Mouse (Mus musculus) right cerebral cortex, postnatal 36 days (tissue): Measurements from ENCODE around the gene Klhl26.

Source experiments
- DNase-seq, 2 experiments: peaks; one replicate each; pipeline ENCODE4 v3.0.0; 2022; ENCODE audit warnings: low spot score in 2 of 2, mixed read lengths in 1 of 2

Klhl26 gene

DNA sequence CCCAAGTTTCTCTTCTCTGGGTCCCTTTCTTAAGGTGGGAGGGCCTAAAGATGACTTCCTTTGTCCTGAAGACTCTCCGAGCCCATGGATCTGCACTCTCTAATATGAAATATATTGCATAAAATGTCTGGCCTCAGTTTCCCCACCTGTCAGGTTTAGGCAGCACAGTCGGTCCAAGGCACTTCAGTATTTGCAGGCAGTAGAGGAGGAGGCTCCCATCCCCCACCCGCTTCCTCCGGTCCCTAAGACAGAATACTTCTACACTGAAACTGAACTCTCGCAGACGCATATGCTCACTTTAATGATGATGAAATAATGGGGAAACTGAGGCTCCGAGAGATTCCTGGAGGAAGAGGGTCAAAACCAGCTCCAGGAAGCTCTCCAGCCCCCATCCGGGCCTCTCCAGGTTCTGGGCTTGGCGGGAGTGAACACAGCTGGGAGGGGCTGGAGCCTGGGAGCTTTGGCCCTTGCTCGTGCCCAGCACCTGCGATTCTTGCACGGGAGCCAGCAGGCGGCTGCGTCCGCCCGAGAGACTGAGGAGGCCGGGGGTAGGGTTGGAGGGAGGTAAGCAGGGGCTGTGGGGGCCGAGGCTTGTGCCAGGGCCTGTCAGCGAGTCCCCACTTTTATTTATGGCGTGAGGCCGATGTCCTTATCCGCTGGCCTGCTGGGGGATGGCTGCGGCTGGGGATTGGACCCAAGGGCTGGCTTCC lies 25.2 kb upstream of the Klhl26 start:
- DNase-seq, result no peak

DNA sequence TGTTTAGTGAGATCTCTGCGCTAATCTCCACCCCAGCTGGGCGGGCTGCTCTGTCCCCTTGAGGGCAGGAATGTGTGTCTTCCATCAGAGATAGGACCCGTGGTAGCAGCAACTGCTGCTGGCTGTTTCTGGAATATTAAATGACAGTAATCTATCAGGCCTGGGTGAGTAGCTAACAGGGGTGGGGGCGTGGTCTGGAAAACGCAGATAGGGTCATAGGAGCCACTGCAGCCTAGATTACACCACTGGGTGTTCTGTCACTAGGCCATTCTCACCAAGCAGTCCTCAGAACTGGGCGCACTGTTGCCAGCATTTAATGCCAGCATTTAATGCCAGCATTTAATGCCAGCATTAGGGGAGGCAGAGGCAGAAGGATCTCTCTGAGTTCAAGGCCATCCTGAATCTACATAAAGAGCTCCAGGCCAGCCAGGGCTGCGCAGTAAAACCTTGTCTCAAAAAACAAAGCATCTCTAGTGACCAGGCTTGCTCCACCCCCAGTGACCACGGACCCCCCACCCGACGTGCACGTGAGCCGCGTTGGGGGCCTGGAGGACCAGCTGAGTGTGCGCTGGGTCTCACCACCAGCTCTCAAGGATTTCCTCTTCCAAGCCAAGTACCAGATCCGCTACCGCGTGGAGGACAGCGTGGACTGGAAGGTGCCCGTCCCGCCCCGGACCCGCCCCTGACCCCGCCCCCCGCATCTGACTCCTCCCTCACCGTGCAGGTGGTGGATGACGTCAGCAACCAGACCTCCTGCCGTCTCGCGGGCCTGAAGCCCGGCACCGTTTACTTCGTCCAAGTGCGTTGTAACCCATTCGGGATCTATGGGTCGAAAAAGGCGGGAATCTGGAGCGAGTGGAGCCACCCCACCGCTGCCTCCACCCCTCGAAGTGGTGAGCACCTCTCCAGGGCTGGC lies 23.9 kb upstream of the Klhl26 start:
- DNase-seq, result no peak

DNA sequence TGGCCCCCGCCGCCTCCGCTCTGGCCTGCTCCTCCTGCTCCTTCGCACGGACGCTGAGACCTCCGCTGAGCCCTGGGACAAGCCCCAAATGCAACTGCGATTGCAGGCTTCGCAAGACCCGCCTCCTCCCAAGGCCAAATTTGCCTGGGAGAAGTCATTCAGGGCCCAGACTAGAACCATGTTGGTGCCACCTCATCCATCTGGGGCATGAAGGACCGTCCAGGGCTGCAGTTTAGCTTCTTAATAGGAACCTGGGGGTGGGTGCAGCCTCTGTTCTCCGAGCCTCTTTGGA lies 18.9 kb upstream of the Klhl26 start:
- no peak for DNase-seq

DNA sequence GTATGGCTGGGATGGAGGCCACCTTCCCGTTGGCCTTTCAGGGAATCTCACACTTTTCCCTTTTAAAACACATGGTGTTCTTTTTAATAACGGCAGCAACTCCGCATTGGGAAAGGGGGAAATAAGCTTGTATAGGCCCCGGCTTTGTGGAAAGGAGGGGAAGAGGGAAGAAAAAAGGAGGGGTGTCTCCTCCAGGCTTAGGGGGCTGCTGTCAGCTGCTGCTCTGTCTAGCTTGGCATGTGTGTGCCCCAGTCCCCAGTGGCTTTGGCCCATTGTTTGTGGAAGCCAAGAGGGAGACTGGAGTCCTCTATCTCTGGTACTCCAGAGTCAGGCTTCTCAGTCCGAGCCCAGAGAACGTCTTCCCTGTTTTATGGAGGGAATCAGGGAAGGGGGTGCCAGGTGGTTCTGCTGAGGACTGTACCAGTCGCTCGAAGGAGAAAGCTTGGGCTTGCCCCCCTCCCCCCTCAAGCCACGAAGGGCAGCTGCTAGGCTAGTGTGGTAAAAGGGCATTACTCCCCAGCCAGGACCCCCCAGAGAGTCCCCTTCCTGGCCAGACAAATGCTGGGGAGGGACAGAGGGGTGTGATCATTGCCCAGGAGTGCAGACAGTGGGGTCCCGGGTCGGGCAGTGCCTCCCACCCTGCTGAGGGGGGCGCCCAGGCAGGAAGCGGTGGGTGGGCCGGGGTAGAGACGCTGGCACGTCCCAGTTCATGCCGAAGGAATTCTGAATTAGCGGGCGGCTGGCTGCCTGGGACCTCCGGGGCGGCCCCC lies 18.4 kb upstream of the Klhl26 start:
- no peak for DNase-seq

DNA sequence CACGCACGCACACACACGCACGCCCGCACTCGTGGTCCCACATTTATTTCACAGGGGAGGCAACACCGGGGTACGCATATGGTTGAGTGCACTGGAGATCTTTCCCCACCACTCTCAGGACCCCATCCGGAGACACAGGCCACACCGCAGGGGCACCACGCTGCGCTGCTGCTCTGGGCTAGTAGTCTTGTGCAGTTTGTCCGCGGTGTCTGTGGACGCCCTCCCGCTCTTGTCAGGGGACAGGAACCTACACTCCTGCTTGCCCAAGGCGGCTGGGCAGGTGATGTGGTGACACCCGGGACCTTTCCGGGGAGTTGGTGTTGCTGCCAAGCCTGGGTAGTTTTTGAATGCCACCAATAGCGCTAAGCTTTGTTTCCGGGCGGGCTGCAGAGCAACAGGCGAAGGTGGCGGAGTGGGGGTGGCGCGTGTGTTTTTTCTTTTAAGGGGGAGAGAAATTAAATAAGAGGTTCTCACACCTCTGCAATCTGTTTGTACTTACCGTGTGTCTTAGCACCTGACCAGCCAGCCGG lies 17.7 kb upstream of the Klhl26 start:
- no peak for DNase-seq

DNA sequence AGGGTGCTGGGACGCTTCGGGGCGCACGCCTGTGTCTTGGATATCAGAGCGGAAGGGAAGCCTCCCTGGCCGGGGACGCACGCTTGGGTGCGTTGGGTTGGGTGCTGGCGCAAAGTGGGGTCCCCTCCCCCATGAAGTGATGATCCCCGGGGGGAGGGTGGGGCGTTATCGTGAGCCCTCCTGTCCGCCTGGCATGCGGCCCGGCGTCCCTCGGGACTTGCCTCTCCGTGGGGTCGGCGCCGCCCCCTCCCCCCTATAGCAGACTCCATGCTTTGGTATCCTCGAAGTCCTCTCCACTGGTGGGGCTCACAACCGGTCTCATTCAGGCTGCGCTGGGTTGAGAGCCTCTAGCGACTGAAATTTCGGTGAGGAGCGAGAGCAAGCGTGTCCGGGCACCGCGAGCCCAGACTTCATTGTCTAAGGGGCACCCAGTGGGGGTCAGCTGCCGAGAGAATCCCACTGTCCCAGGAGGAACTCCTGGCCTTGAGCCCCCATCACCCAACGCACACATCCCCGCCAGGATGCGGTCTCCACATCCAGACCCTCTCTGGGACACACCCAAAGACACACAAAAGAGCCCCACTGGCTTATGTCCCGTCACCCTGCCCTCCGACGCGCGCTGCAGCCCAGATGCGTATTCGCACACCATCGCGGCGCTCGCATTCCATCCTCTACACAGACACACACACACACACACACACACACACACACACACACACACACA lies 17.1 kb upstream of the Klhl26 start:
- DNase-seq, result no peak

DNA sequence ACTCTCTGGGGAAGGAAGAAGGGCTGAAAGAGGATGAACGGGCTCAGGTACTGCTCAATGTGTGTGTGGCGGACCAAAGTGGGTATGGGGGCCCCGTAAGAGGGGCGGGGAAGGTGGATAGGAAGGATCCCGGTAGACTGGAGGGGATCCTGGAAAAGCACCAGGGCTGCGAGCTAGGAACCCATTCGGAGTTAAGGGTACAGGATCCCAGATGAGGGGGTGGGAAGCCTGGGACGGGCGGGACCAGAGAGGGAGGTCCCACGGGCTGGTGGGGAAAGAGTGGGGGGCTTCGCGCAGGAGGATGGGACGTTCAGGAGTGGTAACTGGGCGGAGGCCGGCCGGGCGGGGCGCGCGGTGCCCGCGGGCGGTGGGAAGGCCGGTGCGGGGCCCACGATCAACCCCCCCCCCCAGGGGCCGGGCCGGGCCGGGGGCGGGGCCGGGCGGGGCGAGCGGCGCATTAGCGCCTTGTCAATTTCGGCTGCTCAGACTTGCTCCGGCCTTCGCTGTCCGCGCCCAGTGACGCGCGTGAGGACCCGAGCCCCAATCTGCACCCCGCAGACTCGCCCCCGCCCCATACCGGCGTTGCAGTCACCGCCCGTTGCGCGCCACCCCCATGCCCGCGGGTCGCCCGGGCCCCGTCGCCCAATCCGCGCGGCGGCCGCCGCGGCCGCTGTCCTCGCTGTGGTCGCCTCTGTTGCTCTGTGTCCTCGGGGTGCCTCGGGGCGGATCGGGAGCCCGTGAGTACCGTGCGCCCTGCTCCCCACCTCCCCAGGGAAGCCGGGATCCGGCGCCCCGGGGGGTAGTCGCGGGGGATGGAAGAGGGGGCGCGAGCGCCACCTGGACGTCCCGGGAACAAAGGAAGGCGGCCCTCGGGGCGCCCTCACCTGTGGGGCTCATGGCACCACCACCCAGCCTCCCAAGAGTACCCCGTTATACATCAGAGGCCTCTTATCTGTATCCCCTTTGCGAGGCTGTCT lies 16.2 kb upstream of the Klhl26 start, which contains the start of gene Crlf1:
Gene Crlf1 (plus strand): TSS at position 495 of the 977 bp plus-strand sequence.
- no peak for DNase-seq

DNA sequence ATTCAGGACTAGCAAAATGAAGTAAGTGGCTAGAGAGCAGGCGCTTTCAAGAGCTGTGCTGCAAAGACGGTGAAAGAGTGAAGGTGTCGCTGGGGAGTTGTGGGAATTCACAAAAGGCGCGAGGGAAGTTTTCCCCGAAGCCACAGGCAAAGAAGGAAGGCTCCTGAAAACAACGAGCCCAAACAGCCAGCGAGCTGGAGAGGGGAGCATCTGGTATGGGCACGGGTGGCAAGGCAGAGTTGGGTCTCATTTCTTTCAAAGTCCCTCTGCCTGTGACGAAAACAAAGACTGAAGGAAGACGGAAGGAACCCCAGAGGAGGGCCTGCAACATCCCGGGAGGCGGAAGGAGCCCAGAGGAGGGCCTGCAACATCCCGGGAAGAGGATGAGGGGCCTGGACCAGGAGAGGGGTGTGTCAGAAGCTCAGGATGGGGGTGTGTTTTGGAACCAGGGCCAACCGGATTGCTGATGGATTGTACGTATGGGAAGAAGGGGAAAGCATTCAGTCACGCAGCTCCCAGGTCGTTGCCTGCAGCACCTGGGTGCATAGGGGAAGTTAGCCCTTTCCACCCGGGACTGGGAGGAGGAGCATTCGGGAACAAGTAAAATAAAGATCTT lies 14.2 kb upstream of the Klhl26 start:
- no peak for DNase-seq

DNA sequence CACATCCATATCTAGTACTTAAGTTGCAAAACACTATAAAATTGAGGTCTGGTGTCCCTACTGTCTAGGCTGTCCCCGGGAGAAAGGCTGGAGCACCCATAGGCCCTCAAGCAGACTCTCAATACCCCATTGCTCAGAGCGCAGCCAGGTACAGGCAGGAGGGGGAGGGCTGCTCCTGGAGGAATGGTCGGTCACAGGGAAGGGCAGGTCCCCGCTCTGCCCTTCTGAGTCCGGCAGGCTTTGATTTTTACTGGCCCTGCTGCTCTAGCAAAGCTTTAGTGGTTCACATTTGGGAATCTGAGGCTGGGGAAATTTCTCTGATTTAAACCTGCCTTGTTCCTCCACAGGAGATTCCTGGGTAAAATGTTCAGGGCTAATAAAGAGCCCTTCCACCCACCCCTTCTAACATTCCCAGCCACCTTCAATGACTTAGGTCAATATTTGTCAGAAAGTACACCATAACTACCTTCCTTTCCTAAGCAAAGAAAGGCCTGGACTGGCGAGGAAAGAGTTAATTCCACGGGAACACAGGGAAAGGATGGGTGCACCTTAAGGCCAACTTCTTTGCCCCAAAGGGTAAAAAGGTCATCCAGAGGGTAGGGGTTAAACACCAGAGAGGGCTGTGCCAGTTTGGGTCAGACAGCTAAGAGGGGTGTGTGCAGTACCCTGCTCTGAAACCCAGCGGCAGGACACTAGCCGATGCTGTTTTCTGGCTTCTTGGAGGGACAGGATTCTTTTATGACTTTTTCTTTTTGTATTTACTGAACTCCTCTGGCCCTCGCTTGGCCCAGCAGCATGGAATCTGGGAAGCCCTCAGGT lies 13.5 kb upstream of the Klhl26 start:
- DNase-seq, result no peak

DNA sequence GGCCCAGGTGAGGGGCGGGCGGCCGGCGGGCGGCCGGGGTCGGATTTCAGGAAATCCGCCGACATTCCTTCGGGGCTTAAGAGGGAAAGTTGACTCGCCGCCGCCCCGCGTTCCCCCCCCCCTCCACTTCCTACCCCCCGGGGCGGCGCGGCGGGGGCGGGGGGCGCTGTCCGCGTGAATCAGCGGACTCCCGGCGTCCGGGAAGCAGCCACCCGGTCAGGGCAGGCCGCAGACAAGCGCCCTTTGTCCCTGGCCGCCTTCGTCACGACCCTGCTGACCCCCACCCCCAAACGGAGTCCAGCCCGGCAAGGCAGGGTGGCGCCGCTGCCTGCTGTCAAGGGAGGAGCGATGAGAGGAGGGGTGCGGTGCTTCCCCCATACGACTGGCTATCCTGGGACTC lies 12.8 kb upstream of the Klhl26 start:
- no peak for DNase-seq

DNA sequence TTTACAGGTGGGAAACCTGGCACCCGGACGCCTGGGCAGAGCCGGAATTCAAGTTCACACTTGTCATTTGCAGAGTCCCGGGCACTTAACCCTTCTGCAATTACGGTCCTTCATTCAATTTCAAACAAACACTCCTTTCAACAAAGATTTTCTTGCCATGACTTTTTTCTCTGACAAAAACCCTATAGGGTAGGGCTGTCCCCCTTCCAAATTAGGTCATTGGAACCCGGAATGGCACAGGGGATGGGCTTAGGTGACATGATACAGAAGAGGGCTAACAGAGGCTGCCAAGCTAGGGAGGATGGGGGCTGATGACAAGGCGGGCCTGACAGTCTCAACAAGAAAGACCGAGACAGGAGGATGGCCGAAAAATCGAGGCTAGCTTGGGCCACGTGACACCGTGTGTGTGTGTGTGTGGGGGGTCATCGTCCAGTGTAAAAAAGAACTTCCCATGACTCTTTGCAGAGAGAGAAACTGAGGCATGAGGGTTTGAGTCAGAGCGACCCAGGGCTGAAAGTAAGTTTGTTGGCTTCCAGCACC lies 12.2 kb upstream of the Klhl26 start:
- DNase-seq, result no peak

DNA sequence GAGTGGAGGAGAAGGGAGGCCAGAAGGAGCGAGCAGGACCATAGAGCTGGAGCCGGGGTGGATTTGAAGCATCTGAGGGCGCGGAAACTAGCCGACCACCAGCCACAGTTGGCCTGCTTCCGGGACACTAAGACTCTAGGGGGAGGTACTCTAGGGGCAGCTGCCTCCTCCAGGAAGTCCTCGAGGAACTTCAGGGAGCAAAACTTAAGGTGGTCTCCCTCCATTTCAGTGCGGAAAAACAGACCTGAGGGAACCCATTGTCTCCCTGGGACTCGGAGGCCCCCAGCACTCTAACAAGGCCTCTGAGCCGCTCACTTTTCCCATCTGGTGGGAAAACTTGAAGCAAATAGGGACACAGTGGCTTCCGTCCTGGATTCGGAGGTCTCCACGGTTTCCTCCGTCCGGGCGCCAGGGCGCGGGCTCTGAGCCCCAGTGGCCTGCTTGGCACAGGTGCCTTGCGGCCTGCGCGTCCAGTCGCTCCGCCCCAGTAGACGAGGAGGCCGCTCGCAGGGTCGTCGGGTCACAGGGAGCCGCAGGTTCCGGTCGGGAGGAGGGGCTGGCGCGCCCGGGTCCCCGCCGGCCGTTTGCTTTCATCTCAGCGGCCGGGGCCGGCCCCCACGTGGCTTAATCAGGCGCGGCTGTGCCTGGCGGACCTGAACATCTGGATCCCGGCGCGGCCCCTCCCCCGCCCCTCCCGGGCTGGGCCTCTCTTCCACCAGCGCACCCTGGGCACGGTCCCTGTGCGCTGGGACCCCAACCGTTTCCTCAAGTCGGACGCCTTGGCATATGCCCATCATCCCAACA lies 11.4 kb upstream of the Klhl26 start:
- DNase-seq, result no peak

DNA sequence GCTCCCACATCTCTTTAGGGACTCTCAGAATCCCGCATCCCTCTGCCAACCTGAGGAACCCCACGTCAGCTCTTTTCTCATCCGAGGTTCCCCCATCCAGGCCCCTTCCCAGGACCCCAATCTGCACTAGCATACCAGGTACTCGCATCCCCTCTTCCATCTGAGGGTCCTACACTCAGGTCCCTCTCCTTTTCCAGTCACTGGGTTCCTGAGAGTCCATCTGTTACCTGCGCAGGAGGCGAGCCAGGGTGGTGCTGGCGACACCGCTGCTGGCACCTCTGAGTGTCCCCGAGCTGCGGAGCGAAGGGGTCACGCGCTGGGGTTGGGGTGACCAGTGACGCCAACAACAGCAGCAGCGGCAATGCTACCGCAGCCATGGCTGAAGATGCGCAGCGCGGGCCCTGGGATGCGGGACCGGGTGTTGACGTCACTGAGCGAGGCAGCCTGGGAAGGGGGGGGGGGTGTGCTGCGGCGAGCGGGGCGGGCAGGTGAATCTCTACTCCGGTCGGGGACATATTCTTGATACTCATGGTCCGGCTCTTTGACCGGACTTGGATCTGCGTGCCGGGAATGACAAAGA lies 10.3 kb upstream of the Klhl26 start, which contains the start of gene Tmem59l:
Gene Tmem59l (minus strand): TSS at position 418 of the 580 bp plus-strand sequence.
- DNase-seq, result no peak

DNA sequence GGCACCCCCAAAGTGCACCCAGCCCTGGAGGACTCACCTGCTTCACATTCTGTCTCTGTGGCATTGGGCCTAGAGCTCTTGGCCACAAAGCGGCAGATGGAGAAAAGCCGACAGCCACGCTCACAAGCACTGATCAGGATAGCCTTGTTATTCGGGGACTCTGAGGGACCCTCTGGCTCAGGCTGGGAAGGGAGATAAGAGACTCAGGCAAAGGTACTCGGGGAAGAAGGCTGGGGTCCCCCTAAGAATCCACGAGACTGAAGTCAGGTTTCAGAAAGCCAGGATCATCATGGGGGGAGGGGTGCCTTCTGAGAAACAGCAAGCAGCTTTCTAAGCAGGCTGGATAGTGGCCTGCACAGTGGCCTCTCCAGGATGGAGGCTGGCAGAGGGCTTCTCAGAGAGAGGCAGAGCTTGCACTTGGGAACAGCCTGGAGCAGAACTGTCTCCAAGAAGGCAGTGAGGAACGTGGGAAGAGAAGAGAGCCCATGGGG lies 9.5 kb upstream of the Klhl26 start:
- no peak for DNase-seq

DNA sequence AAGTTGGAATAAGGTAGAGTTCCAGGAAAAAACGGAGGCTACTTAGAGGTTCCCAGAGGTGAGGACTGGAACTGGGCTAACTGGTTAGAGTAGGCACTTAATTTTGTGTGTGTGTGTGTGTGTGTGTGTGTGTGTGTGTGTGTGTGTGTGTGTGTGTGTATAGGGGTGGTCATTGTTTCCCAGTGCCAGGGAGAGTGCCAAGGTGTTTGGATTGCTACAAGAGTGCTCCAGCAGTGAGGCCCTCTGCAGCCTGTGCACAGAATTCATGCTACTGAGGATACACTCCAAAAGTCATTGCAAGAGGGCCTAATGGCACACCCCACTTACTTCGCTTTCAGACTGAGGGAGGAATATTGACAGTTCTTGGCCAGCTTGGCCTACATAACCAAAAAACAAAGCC lies 6.2 kb upstream of the Klhl26 start:
- no peak for DNase-seq

DNA sequence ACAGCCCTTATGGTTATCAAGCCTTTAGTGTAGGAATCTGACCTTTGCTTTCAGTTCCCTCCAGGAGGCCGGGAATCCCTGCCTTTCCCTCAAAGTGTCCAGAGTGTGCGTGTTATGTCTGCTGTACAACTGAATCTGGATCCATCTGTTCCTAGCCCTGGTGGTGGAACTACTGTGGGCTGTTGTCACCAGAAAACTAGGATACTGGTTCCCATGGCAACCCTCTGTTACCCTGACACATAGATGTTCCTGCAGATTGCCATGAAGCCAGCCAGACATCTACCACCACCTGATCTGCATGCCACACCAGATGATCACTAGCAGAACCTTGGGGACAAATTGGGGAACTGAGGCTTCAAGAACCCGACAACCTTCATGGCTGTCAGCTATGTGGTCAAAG lies 5.1 kb upstream of the Klhl26 start:
- DNase-seq, result peak; percentile 65 to 82

DNA sequence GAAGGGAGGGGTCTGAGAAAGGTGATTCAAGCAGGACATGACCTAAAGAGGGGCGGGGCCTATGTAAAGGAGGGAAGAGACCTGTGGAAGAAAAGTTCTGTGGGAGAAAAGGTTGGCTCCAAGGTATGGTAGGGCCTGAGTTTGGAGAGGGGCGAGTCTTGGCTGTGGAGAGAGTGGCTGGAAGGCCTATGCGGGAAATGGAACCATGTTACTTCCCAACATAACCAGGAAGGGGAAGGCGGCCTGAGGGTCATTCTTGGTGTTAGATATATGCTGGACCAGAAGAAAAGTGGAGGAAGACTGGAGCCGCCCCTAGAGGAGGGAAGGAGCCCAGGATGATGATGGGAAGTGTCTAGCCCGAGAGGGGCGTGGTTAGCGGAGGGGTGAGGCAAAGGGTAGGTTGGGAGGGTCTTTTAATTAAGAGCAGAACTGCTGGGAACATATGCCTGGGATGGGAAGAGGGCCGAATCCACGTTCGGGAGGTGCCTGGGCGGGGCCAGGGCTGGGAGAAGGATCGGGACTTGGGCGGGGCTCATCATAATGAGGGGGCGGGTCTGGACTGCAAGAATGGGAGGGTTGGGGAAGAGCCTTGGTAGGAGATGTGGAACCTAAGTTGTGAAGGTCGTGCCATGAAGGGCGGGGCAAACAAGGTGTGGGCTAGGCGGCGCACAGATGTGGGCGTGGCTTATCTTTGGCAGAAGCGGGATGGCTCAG lies 658 bp upstream of the Klhl26 start:
- no peak for DNase-seq
